Mouse (Mus musculus) mesoderm, embryonic 11.5 days (tissue): ENCODE results near the gene Ltbp4.

Experiments used
- DNase-seq: peaks from one replicate; pipeline ENCODE4 v3.0.0-alpha.2; 2012; ENCODE audit warnings: low read depth, low spot score

The Ltbp4 gene

GRCm38 (mm10) chr7:27327500-27327899, 10.0 kb downstream of the Ltbp4 start:
- DNase-seq = no peak

DNA sequence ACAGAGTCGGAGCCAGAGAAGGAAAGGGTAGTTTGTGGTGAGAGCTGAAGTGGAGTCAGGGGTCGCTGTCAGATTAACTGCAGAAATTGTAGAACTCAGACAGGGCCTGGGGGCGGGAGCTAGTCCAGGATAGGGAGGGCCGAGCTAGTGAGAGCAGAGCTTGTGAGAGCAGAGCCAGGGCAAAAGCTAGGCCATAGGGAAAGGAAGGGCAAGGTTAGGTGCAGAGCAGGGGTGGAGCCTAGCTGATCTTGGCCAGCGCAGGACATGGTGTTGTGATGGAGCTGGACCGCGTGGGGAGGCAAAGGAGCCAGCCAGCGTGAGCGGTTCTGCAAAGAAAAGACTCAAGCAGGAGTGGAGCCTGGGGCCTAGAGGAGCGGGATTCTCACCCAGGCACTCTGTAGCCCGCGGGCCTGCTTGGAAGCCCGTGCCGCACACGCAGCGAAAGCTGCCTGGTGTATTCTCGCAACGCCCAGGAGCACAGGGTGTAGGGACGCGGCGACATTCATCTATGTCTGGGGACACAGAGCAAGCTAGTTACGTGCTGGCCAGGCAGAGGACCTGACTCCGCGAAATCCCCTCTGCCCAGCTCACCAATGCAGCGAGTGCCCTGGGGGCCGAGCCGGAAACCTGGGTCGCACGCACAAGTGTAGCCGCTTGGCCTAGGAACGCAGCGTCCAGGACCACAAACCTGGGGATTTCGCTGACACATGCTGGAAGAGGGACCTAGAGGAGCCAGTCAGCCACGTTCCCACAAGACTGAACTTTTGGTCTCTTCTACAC, 11.2 kb downstream of the Ltbp4 start:
- no peak for DNase-seq

DNA sequence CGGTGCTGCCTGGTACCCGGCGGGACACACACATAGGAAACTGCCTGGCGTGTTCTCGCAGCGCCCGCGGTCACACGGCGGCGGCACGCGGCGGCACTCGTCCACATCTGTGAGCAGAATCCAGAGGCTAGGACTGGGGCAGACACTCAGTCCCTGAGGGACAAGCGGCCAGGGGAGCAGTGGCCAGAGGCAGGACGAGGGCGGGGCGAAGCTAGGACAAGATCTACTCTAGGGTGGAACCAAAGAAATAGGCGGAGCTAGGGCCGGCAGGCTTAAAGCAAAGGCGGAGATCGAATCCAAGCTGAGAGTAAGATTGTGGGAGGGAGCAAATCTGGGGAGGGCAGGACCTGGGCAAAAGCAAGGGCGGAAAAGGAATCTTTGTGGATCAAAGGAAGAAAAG, 11.8 kb downstream of the Ltbp4 start:
- peak; percentile 57 for DNase-seq

DNA sequence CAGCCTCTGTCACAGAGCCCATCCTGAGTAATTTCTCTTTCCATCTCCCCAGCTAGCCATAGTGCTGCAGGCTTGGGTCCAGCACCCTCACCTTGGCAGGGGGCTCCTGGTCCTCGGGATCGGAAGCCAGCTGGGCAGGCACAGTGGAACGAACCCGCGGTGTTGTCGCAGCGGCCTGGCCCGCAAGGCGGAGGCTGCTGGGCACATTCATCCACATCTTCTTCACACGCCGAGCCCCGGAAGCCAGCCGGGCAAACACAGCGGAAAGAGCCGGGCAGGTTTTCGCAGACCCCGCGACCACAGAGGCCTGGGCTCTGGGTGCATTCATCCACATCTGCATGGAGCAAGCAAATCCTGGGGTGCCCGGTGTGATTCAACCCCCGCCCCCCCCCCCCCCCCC, 12.6 kb downstream of the Ltbp4 start:
- no peak for DNase-seq

GRCm38 (mm10) chr7:27324161-27324560, 13.3 kb downstream of the Ltbp4 start:
- DNase-seq = no peak

- no peak for DNase-seq
These were observed 14.5 kb downstream of the Ltbp4 start for GRCm38 (mm10) chr7:27323001-27323400.

DNA sequence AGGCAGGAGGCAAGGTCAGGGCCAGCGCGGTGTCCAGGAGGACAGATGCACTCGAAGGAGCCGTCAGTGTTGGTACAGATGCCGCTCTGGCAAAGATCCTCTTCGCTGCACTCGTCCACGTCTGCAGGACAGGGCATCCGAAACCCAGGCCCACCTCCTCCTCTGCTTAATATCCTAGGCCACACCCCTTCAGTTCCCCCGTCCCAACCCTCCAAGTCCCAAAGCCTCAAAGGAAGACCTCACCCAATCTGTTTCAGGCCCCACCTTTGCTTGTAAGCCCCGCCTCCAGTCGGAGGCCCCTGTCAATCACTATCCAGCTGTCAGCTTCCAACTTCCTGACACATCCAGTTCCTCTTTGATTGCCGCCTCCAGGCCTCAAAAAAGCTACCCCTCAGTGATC, 15.2 kb downstream of the Ltbp4 start:
- DNase-seq = no peak

DNA sequence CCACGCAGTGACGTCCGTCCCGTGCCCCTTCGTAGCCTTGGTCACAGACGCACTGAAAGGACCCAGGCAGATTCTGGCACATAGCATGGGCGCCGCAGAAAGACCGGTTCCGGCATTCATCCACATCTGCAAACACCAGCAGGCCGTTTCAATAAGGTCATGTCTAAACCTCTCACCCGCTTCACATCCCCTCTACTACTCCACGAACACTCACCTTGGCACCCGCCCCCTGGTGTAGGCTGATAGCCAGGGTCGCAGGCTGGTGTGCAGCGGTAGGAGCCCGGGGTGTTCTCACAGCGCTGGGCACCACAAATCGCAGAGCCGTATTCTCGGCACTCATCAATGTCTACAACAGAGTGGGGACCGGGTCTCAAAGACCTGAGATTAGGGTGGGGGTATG, 18.1 kb downstream of the Ltbp4 start:
- DNase-seq = no peak

DNA sequence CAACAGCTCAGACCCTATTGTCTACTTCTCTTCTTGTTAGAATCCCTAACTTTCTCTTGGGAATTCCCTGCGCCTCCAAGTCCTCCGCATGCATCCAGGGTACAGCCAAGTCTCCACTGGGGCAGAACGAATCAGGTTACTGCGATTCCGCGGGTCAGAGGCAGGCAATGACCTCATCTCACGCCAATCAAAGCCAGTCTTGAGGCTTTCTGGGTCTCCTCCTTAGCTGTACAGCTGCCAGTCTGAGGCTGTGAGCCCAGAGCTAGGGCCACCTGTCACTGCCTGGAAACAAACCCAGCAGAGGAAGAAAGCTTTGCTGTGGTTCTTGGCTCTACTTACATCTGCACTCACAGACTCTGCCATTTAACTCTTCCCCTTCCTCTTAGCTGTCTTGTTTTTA, 21.5 kb downstream of the Ltbp4 start:
- DNase-seq = no peak

- DNase-seq = no peak
These were observed 23.1 kb downstream of the Ltbp4 start for GRCm38 (mm10) chr7:27314393-27314792.

GRCm38 (mm10) chr7:27311651-27312284, 25.7 kb downstream of the Ltbp4 start:
- DNase-seq = no peak

GRCm38 (mm10) chr7:27310996-27311535, 26.4 kb downstream of the Ltbp4 start:
- DNase-seq = no peak

GRCm38 (mm10) chr7:27310306-27310705, 27.2 kb downstream of the Ltbp4 start:
- DNase-seq = no peak

DNA sequence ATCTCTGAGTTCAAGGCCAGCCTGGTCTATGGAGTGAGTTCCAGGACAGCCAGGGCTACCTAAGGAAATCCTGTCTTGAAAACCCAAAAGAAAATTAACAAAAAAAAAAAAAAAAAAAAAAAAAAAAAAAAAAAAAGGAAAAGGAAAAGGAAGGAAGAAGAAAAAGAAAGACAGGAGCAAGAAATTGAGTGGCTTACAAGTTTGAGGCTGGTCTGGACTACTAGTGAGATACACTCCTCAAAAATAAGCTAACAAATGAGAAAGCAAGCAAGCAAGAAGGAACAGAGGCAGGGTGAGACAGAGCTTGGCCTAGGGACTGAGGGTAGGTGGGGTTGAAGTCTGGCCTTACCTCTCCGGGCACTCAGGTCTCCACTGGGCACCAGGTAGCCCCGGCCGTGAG, 27.7 kb downstream of the Ltbp4 start:
- DNase-seq = no peak

GRCm38 (mm10) chr7:27308821-27309549, 28.5 kb downstream of the Ltbp4 start:
- no peak for DNase-seq

GRCm38 (mm10) chr7:27307551-27307950, 29.9 kb downstream of the Ltbp4 start:
- no peak for DNase-seq

DNA sequence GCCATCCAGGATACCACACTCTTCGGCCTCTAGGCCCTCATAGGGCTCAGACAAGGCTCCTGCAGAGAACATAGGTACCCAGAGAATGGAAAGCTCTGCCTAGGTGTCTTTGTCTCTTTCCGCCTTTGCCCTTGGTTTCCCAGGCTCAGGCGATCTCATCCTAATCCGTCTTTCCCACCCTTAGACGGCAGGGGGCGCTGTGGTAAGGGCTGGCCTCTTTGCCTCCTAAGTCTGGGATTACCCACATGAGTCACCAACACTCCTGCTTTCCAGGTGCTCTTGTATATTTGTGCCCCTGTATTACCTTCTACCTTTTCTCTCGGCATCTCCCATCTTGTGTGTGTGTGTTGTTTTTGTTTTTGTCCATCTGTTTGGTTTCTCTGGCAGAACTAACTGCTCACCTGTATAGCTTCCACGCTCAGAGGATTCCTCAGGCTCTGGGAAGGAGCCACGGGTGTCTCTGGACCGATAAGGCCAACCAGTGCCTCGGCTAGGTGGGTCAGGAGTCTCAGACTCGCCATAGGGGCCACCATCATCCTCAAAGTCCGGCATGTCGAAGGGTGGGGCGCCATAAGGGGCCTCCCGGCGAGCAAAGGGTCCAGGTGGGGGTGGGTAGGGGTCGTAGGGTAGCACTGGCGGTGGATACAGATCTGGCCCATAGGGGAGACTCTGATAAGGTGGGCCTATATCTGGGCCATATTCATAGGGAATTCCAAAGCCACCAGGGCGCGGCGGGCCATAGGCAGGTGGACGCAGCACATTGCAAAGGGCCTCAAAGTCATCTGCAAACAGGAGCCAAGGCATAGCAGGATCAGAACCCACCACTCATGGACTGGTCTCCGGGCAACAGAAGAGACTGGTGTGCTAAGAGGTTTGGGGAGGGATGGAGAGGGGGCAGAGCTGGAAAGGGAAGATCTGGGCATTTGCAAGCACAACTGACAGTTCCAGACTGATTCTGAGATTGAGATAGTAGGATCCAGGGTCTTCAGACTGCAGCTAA, 31.0 kb downstream of the Ltbp4 start:
- DNase-seq = no peak

- DNase-seq = no peak
These were observed 32.3 kb downstream of the Ltbp4 start for GRCm38 (mm10) chr7:27305091-27305730.

DNA sequence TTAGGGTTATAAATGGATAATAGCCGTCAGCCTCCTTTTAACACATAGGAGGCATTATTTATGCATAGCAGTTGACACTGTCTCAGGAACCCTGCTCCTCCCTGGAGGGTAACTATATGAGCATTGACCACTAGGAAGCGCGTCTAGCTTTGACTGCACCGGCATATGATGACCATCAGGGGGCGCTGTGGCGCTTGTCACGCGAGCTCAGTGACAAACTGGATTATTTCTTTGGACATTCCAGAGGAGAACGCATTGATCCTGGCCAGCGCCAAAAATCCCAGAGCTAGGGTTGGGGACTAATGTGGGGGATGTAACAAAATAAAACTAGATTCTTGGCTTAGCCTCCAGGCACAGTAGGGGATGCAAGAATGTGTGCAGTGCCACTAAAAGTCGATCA, 35.3 kb downstream of the Ltbp4 start:
- peak; percentile 78 for DNase-seq

DNA sequence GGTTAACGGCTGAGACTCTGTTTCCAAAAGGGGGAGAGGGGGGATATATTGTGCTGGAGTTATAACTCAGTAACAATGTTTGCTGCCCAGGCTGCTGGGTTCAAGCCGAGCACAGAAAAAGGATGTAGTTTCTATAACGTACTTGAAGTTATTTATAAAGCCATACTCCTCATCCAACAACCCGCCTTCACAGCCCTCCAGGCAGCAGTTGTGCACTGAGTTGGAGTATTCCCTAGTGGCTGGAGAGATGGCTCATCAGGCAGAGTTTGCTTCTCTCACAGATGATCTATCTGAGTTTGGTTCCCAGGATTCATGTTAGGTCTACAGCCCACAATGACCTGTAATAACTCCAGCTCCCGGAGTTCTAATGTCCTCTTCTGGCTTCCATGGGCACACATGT, 36.7 kb downstream of the Ltbp4 start:
- DNase-seq = no peak

DNA sequence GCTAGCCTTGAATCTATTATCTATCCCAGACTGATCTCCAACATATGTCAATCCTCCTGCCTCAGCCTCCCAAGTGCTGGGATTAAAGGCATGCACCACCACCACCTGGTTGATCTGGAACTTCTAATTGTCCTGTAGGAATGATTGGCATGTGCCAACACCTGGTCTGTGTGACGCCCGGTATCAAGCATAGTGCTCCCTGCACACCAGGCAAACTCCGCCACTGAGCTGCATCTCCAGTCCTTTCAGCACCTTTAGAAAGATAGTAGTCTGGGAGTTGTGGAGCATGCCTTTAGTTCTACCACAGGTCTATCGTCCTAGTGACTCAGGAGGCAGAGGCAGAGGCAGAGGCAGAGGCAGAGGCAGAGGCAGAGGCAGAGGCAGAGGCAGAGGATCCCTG, 37.1 kb downstream of the Ltbp4 start:
- no peak for DNase-seq
